Mouse (Mus musculus) left cerebral cortex, adult 2 months (tissue): ENCODE results near the gene Kank3. TPM values are rescaled to one million over a fixed set of nuclear protein-coding genes. Genes with fewer than 3 reads are reported as not detected.

Source experiments
- DNase-seq, 2 experiments: peaks; one replicate each; pipeline ENCODE4 v3.0.0; 2021 to 2022; ENCODE audit warnings: low spot score in 2 of 2, mixed read lengths in 1 of 2; ENCODE audit errors: extremely low spot score in 1 of 2
- H3K27ac ChIP-seq: fragments of 200-600 bp; 2 replicates; pipeline ENCODE4 v1.8.1; 2022
- H3K4me3 ChIP-seq: fragments of 200-600 bp; 2 replicates; pipeline ENCODE4 v1.8.1; 2022
- CTCF ChIP-seq: fragments of 200-600 bp; IDR thresholded peaks from 2 replicates; pipeline ENCODE4 v1.8.1; 2022; ENCODE audit warnings: antibody characterized with exemption, mild to moderate bottlenecking, moderate library complexity
- intact Hi-C: fragments of 180-260 bp; cut with DNase I; formaldehyde crosslinking; loops from one replicate; pipeline ENCODE4 v1.15.1; 2025
- total RNA-seq, 2 experiments: library from RNA; stranded (reverse); gene quantifications; 2 replicates each; pipeline ENCODE4 v1.2.3; 2021

The Kank3 gene
- total RNA-seq, 2 experiments from 2014 or later = 32.3 to 38.7 TPM

GRCm38 (mm10) chr17:33825462-33825861 lies 15.1 kb downstream of the Kank3 start:
- no peak for DNase-seq
- intact Hi-C loops = no loop called here
- H3K4me3 ChIP-seq = peak overlapping the region; percentile 71
- no peak for TF ChIP-seq CTCF
- no peak overlapping the region for H3K27ac ChIP-seq

GRCm38 (mm10) chr17:33826850-33827249 lies 16.5 kb downstream of the Kank3 start:
- TF ChIP-seq CTCF = peak; percentile 92
- Histone ChIP-seq H3K27ac (no peak overlapping the region), H3K4me3 (no peak overlapping the region)
- intact Hi-C loops = no loop called here
- peak; percentile 49 to 64 for DNase-seq

DNA sequence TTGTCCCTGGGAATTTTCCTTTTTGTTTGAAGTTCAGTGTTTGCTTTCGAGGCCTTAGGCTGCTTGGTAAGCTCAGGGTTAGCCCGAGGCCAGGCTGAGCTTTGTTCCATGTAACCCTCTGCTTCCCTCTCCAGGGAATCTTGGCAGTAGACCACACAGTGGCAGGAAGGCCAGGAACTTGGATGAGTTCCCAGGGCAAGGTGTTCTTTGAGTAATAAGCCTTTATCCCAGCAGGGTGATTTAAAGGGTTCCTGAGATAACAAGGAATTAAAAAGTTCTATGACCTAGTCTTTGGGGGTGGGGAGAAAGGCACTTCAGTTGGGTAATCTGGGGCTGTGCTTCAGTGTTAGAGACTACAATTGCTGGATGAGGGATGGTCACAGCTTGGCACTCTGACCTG lies 18.6 kb downstream of the Kank3 start:
- Histone ChIP-seq H3K27ac (peak overlapping the region; percentile 4; the same call in 1 of the 2 replicates), H3K4me3 (no peak overlapping the region)
- no peak for TF ChIP-seq CTCF
- no peak for DNase-seq
- intact Hi-C loops = no loop called here

- H3K27ac ChIP-seq = peak overlapping the region; percentile 58; the same call in 1 of the 2 replicates
- TF ChIP-seq CTCF = no peak
- no peak for DNase-seq
- intact Hi-C loops = no loop called here
- H3K4me3 ChIP-seq = no peak overlapping the region
Measured at GRCm38 (mm10) chr17:33829561-33829960, 19.2 kb downstream of the Kank3 start.

- peak within 1 kb of the TSS; percentile 89 for H3K27ac ChIP-seq
- TF ChIP-seq CTCF = peak; percentile 11; the same call in 1 of the 2 replicates
- peak; percentile 92 to 93 for DNase-seq
- intact Hi-C loops = no loop called here
- H3K4me3 ChIP-seq = peak within 1 kb of the TSS; percentile 80
Measured at GRCm38 (mm10) chr17:33842966-33843795, 32.9 kb downstream of the Kank3 start, which contains the start of gene Cd320. Gene Cd320 (plus strand): TSS chr17:33843091.

- intact Hi-C loops = no loop called here
- Histone ChIP-seq H3K27ac (no peak overlapping the region), H3K4me3 (peak overlapping the region; percentile 80; the same call in 1 of the 2 replicates)
- DNase-seq = no peak
- TF ChIP-seq CTCF = no peak
Measured at GRCm38 (mm10) chr17:33844196-33844595, 33.9 kb downstream of the Kank3 start.

DNA sequence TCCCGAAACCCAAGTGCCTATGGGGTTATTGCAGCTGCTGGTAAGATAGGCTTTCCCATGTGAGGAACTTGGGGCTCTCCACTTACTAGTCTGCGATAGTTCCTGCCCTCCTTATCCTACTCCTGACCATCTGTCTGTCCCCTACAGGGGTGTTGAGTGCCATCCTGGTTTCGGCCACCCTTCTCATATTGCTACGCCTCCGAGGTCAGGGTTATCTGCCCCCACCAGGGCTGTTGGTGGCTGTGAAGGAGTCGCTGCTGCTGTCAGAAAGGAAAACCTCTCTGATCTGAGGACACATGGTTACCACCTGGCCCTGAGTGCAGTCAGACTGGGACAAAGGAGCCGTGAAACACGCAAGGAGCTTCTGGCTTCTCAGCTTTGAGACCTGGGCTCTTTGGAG lies 37.8 kb downstream of the Kank3 start:
- H3K4me3 ChIP-seq = no peak overlapping the region

GRCm38 (mm10) chr17:33851331-33851730 lies 41.0 kb downstream of the Kank3 start:
- no peak for TF ChIP-seq CTCF
- H3K4me3 ChIP-seq = no peak overlapping the region
- H3K27ac ChIP-seq = no peak overlapping the region
- no peak for DNase-seq
- intact Hi-C loops = no loop called here

More for the DNA sequence above, 37.8 kb downstream of the Kank3 start:
- H3K27ac ChIP-seq = no peak overlapping the region
- no peak for TF ChIP-seq CTCF
- no peak for DNase-seq
- intact Hi-C loops = no loop called here

GRCm38 (mm10) chr17:33857816-33858215 lies 47.5 kb downstream of the Kank3 start:
- Histone ChIP-seq H3K4me3 (no peak overlapping the region), H3K27ac (no peak overlapping the region)
- no peak for TF ChIP-seq CTCF
- no peak for DNase-seq
- intact Hi-C loops = no loop called here

- DNase-seq = peak; percentile 78 to 79
- H3K4me3 ChIP-seq = no peak overlapping the region
- intact Hi-C loops = no loop called here
- peak; percentile 78 for TF ChIP-seq CTCF
- H3K27ac ChIP-seq = no peak overlapping the region
Measured at GRCm38 (mm10) chr17:33865330-33866030, 55.2 kb downstream of the Kank3 start.

Other genes with a start within 250 kb of the Kank3 start
- 10 to 100 TPM; 41.5 to 45.3 TPM for gene Zfp414, start 181.4 kb upstream of the Kank3 start, total RNA-seq
- gene Pram1, start 172.5 kb upstream of the Kank3 start, total RNA-seq = under 1 TPM; 0.26 to 0.34 TPM
- gene Hnrnpm, start 123.7 kb upstream of the Kank3 start, total RNA-seq = 100 to 1,000 TPM; 137 to 162 TPM
- gene March2, start 91.8 kb upstream of the Kank3 start, total RNA-seq = 10 to 100 TPM; 93.2 to 94.9 TPM
- 100 to 1,000 TPM; 345 to 358 TPM for gene Rab11b, start 50.0 kb upstream of the Kank3 start, total RNA-seq
- gene Angptl4, start 28.7 kb upstream of the Kank3 start, total RNA-seq = 1 to 10 TPM; 3.4 to 4.3 TPM
- 100 to 1,000 TPM; 600 to 661 TPM for gene Rps28, start 14.0 kb downstream of the Kank3 start, total RNA-seq
- 100 to 1,000 TPM; 190 to 211 TPM for gene Ndufa7, start 14.1 kb downstream of the Kank3 start, total RNA-seq
- 10 to 100 TPM; 19.8 to 26.8 TPM for gene Cd320, start 32.6 kb downstream of the Kank3 start, total RNA-seq
- not detected for gene Gm7029, start 63.3 kb downstream of the Kank3 start, total RNA-seq
- gene Kifc1, start 80.1 kb downstream of the Kank3 start, total RNA-seq = 1 to 10 TPM; 2.2 to 3.1 TPM
- gene Platr17, start 94.6 kb downstream of the Kank3 start, total RNA-seq = not detected
- gene Daxx, start 98.9 kb downstream of the Kank3 start, total RNA-seq = 10 to 100 TPM; 25.5 to 27.7 TPM
- 10 to 100 TPM; 41.3 to 44.2 TPM for gene Tapbp, start 105.4 kb downstream of the Kank3 start, total RNA-seq
- gene Zbtb22, start 105.4 kb downstream of the Kank3 start, total RNA-seq = 10 to 100 TPM; 35.8 to 36.0 TPM
- gene Rgl2, start 119.0 kb downstream of the Kank3 start, total RNA-seq = 10 to 100 TPM; 63.4 to 74.3 TPM
- gene Pfdn6, start 129.8 kb downstream of the Kank3 start, total RNA-seq = 10 to 100 TPM; 93.0 to 97.6 TPM
- gene Wdr46, start 130.1 kb downstream of the Kank3 start, total RNA-seq = 10 to 100 TPM; 14.7 to 18.4 TPM
- gene B3galt4, start 141.0 kb downstream of the Kank3 start, total RNA-seq = 1 to 10 TPM; 6.3 to 6.5 TPM
- 10 to 100 TPM; 74.6 to 82.7 TPM for gene Vps52, start 145.3 kb downstream of the Kank3 start, total RNA-seq
- gene Rps18, start 145.5 kb downstream of the Kank3 start, total RNA-seq = 100 to 1,000 TPM; 311 to 327 TPM
- gene H2-K1, start 189.8 kb downstream of the Kank3 start, total RNA-seq = 10 to 100 TPM; 19.7 to 23.5 TPM
- 10 to 100 TPM; 34.8 to 44.9 TPM for gene Ring1, start 214.2 kb downstream of the Kank3 start, total RNA-seq
- 10 to 100 TPM; 34.4 to 41.2 TPM for gene H2-Ke6, start 217.5 kb downstream of the Kank3 start, total RNA-seq
- 100 to 1,000 TPM in 1 of 2 experiments, 10 to 100 TPM in 1; 98.6 to 104 TPM for gene Slc39a7, start 221.2 kb downstream of the Kank3 start, total RNA-seq
- gene Rxrb, start 221.3 kb downstream of the Kank3 start, total RNA-seq = 10 to 100 TPM; 84.7 to 86.2 TPM
- gene Col11a2, start 228.9 kb downstream of the Kank3 start, total RNA-seq = 10 to 100 TPM; 11.3 to 15.2 TPM